ENCODE assay signal across 8 mouse cellular contexts in the genomic region with DNA sequence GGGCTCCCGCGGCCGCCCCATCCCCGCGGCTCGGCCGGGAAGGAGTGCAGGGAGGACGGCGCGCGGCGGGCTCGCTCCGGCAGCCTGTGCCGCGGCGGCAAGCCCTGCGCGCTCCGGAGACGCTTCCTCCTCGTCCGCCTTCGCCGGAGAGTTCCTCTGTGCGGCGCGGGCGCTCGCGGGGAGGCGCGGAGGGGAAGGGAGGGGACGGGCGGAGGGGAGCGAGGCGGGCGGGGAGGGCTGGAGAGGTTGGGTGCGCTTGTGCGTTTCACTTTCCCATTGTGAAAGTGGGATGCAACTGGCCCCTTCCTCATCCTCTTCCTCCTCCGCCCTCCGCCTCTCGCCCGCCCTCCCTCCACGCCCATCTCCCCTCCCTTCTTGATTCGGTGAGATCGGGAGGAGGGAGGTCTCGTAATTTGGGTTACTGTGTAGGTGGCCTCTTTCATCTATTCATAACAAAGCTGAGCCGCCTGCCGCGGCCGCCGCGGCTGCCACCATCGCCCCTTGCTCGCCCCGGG. TPM values are rescaled to one million over a fixed set of nuclear protein-coding genes. Genes with fewer than 3 reads are reported as not detected.
DNase-seq lines count a peak whose midpoint lies in the region; ATAC-seq lines count a peak whose summit lies in the region.

A gene (minus strand): TSS at position 145 of the 515 bp plus-strand sequence.

- ATAC-seq in cerebellum, adult (ENCODE audit: insufficient number of reproducible peaks, low FRiP score, low TSS enrichment), result peak; percentile 59
- peak; percentile 14; the same call in 1 of the 2 replicates for ATAC-seq in intestine, embryonic 14.5 days (replicated peaks; ENCODE audit: low FRiP score, low TSS enrichment, low read depth)
- ATAC-seq in limb, embryonic 13.5 days (ENCODE audit: low FRiP score, low read depth), result 0 out of 2 replicates have a peak, but pooled peaks have one; percentile 38
- ATAC-seq in midbrain, embryonic 12.5 days (ENCODE audit: low FRiP score, low read depth), result peak; percentile 65

- peaks cover 54% of the 10 kb centered on the region for H3K27me3 ChIP-seq in intestine, embryonic 14.5 days (replicated peaks; ENCODE audit: control insufficient read depth, insufficient read depth, low read length)
- H3K27me3 ChIP-seq in limb, embryonic 13.5 days, result peaks cover 65% of the 10 kb centered on the region
- peaks cover 42% of the 10 kb centered on the region for H3K27me3 ChIP-seq in midbrain, embryonic 12.5 days

- H3K4me3 ChIP-seq in intestine, embryonic 14.5 days (ENCODE audit: low read depth, low read length), result peak within 1 kb of the TSS; percentile 70
- peak within 1 kb of the TSS; percentile 76 for H3K4me3 ChIP-seq in limb, embryonic 13.5 days
- H3K4me3 ChIP-seq in midbrain, embryonic 12.5 days, result peak within 1 kb of the TSS; percentile 82

- H3K9ac ChIP-seq in intestine, embryonic 14.5 days (ENCODE audit: low read length), result peak within 1 kb of the TSS; percentile 56
- H3K9ac ChIP-seq in limb, embryonic 13.5 days, result peak within 1 kb of the TSS; percentile 84
- H3K9ac ChIP-seq in midbrain, embryonic 12.5 days (replicated peaks), result peak within 1 kb of the TSS; percentile 92

- no peaks in the 10 kb centered on the region for H3K9me3 ChIP-seq in intestine, embryonic 14.5 days (ENCODE audit: control insufficient read depth, low read length)
- H3K9me3 ChIP-seq in limb, embryonic 13.5 days, result no peaks in the 10 kb centered on the region
- H3K9me3 ChIP-seq in midbrain, embryonic 12.5 days, result no peaks in the 10 kb centered on the region

- no peaks in the 10 kb centered on the region for H3K36me3 ChIP-seq in intestine, embryonic 14.5 days (ENCODE audit: control insufficient read depth, insufficient read depth, low read length)
- H3K36me3 ChIP-seq in limb, embryonic 13.5 days, result no peaks in the 10 kb centered on the region
- no peaks in the 10 kb centered on the region for H3K36me3 ChIP-seq in midbrain, embryonic 12.5 days

- intact Hi-C loops in gastrocnemius, postnatal 14 days (cut with DNase I; ENCODE audit: low total_unique reads), result no loop called here

- H3K4me1 ChIP-seq in intestine, embryonic 14.5 days (replicated peaks; ENCODE audit: control insufficient read depth, insufficient read depth, low read length), result peaks cover 15% of the 10 kb centered on the region; the same call in 1 of the 2 replicates
- peaks cover 35% of the 10 kb centered on the region for H3K4me1 ChIP-seq in limb, embryonic 13.5 days
- peaks cover 54% of the 10 kb centered on the region for H3K4me1 ChIP-seq in midbrain, embryonic 12.5 days

- peak within 1 kb of the TSS; percentile 86 for H3K4me2 ChIP-seq in intestine, embryonic 14.5 days (ENCODE audit: low read length)
- H3K4me2 ChIP-seq in limb, embryonic 13.5 days (replicated peaks), result peak within 1 kb of the TSS; percentile 99
- H3K4me2 ChIP-seq in midbrain, embryonic 12.5 days (replicated peaks), result peak within 1 kb of the TSS; percentile 86

- DNase-seq in cerebellum, adult 9-10 months, result no peak
- DNase-seq in cerebellum, adult 9-11 months, result peak; percentile 49
- DNase-seq in gastrocnemius, postnatal 14 days, result peak; percentile 54
- DNase-seq in intestine, embryonic 14.5 days (ENCODE audit: low spot score), result peak; percentile 69
- peak; percentile 37 for DNase-seq in spleen, adult 12 weeks (ENCODE audit: low spot score)

- H3K27ac ChIP-seq in intestine, embryonic 14.5 days (ENCODE audit: low read depth), result no peak within 1 kb of the TSS
- H3K27ac ChIP-seq in limb, embryonic 13.5 days, result no peak within 1 kb of the TSS
- H3K27ac ChIP-seq in midbrain, embryonic 12.5 days (replicated peaks), result peak within 1 kb of the TSS; percentile 94

- 1% methylated on average over 10 of the region's 57 CpGs for WGBS in intestine, embryonic 14.5 days
- WGBS in limb, embryonic 13.5 days, result under 1% methylated on average over 23 of the region's 57 CpGs
- 0% methylated on average over 30 of the region's 57 CpGs for WGBS in midbrain, embryonic 12.5 days

RNA-seq across cellular contexts. Expression of the gene that starts here (rescaled TPM):
- total RNA-seq in gastrocnemius, postnatal 14 days (2021), result 1 to 10 TPM; 1.2 to 2.1 TPM
- polyA plus RNA-seq in intestine, embryonic 14.5 days (2014; fragmentation: Nextera tagmentation; extraction: Ambion mirVana), result 1.2 and 1.6 TPM in 2 replicates
- 2.0 and 2.7 TPM in 2 replicates for polyA plus RNA-seq in limb, embryonic 13.5 days (2015; fragmentation: Nextera tagmentation; extraction: Ambion mirVana)
- 6.8 and 7.0 TPM in 2 replicates for polyA plus RNA-seq in midbrain, embryonic 12.5 days (2016; fragmentation: Nextera tagmentation; extraction: Ambion mirVana)

Comparison
In these comparisons a context has a peak if more than half of its experiments do, and no peak if none do; other contexts are left out.
1. ATAC-seq: peak in every context shown above with its lines; median percentile 65 in midbrain, embryonic 12.5 days; 59 in cerebellum, adult; 38 in limb, embryonic 13.5 days; 14 in intestine, embryonic 14.5 days.